Mouse (Mus musculus) CD8-positive naive resting alpha-beta T cell, adult 57 days (primary cell): Measurements from ENCODE around the gene Uxs1. TPM values are rescaled to one million over a fixed set of nuclear protein-coding genes. Genes with fewer than 3 reads are reported as not detected.

Experiments used
- total RNA-seq: library from RNA; stranded (reverse); gene quantifications from one replicate; pipeline ENCODE4 v1.2.4, GENCODE M21; 2023

The Uxs1 gene
- 10.7 TPM for total RNA-seq

GRCm38 (mm10) chr1:43827763-43828194 is at the start of gene Uxs1:
Gene Uxs1 (minus strand): TSS chr1:43827800.

GRCm38 (mm10) chr1:43730491-43730924 is 97.1 kb downstream of the Uxs1 start, which contains the start of gene 1500015O10Rik:
Gene 1500015O10Rik (plus strand): TSS chr1:43730602.

Other genes starting within 250 kb of the Uxs1 start
- not detected for gene 1500015O10Rik, start 97.2 kb downstream of the Uxs1 start, total RNA-seq
- gene Tpp2, start 105.8 kb upstream of the Uxs1 start, total RNA-seq, result 109 TPM
- not detected for gene Mettl21c, start 192.2 kb upstream of the Uxs1 start, total RNA-seq
- 0.28 TPM for gene Gm8251, start 234.1 kb upstream of the Uxs1 start, total RNA-seq